Mouse (Mus musculus) liver, embryonic 14.5 days (tissue): ENCODE data around the gene Ndufaf2.

Experiments
- CTCF ChIP-seq: IDR thresholded peaks from 2 replicates; pipeline ENCODE4 v1.5.1; 2016; ENCODE audit warnings: antibody characterized with exemption, low read depth, control low read depth
- EP300 ChIP-seq: IDR thresholded peaks from 2 replicates; pipeline ENCODE4 v1.6.1; 2016; ENCODE audit warnings: antibody characterized with exemption, low read depth

- TF ChIP-seq CTCF: no peak
- no peak for TF ChIP-seq EP300
Measured at GRCm38 (mm10) chr13:107964616-107965015, 193.8 kb downstream of the Ndufaf2 start.
